Mouse (Mus musculus) heart, postnatal 14 days (tissue): ENCODE measurements around the gene Gabrb3. TPM values are rescaled to one million over a fixed set of nuclear protein-coding genes. Genes with fewer than 3 reads are reported as not detected.
A peak's percentile ranks its signal among the peaks of the same experiment; 100 is the strongest.
"Not testable (repeated sequence)": the region's sequence is repeated elsewhere in the genome, so short reads cannot be mapped to it uniquely, and the experiment has no call there.

Experiments used
- DNase-seq, 2 experiments: peaks; one replicate each; pipeline ENCODE4 v3.0.0; 2021 to 2022
- intact Hi-C: fragments of 180-260 bp; cut with DNase I; formaldehyde crosslinking; loops from one replicate; pipeline ENCODE4 v1.15.1; 2025
- microRNA-seq, 2 experiments: library from miRNA; unstranded; fragments of <30 nt; microRNA quantifications; one replicate each; pipeline ENCODE4 v1.2.0; 2021 to 2022
- total RNA-seq, 2 experiments: library from RNA; stranded (reverse); gene quantifications; 2 replicates each; pipeline ENCODE4 v1.2.3; 2021

Gene Gabrb3
- total RNA-seq, 2 experiments from 2014 or later = 0.43 to 0.49 TPM

GRCm38 (mm10) chr7:57700370-57700769 is 280.9 kb downstream of the Gabrb3 start:
- peak; percentile 4 to 13 for DNase-seq
- intact Hi-C loops = no loop called here

- DNase-seq = peak; percentile 5 to 10
These were observed 281.6 kb downstream of the Gabrb3 start for GRCm38 (mm10) chr7:57701046-57701445.

GRCm38 (mm10) chr7:57703580-57703979 is 284.1 kb downstream of the Gabrb3 start:
- intact Hi-C loops = no loop called here
- DNase-seq = peak; percentile 22 to 52

More at GRCm38 (mm10) chr7:57701046-57701445, 281.6 kb downstream of the Gabrb3 start:
- intact Hi-C loops = no loop called here

- DNase-seq = no peak
- intact Hi-C loops = loop anchor here (5.0 kb wide), 1 partner anchor 211 kb away; no protein-coding TSS in a partner anchor
These were observed 286.6 kb downstream of the Gabrb3 start for GRCm38 (mm10) chr7:57706092-57706491.

GRCm38 (mm10) chr7:57706976-57707740 is 287.7 kb downstream of the Gabrb3 start:
- peak in 1 of 2 experiments; percentile 3 for DNase-seq
- intact Hi-C loops = loop anchor here (5.0 kb wide), 1 partner anchor 210 kb away; no protein-coding TSS in a partner anchor

GRCm38 (mm10) chr7:57711709-57712108 is 292.2 kb downstream of the Gabrb3 start:
- intact Hi-C loops = no loop called here

GRCm38 (mm10) chr7:57746836-57747235 is 327.3 kb downstream of the Gabrb3 start:
- no peak for DNase-seq

More at GRCm38 (mm10) chr7:57711709-57712108, 292.2 kb downstream of the Gabrb3 start:
- DNase-seq = no peak

GRCm38 (mm10) chr7:57760466-57760865 is 341.0 kb downstream of the Gabrb3 start:
- DNase-seq = no peak
- intact Hi-C loops = no loop called here

More at GRCm38 (mm10) chr7:57746836-57747235, 327.3 kb downstream of the Gabrb3 start:
- intact Hi-C loops = no loop called here

GRCm38 (mm10) chr7:57778754-57779153 is 359.3 kb downstream of the Gabrb3 start:
- intact Hi-C loops = no loop called here
- no peak for DNase-seq

- DNase-seq, intact Hi-C loops: not testable (repeated sequence)
These were observed 366.6 kb downstream of the Gabrb3 start for GRCm38 (mm10) chr7:57786102-57786501.

- DNase-seq = no peak
- intact Hi-C loops = no loop called here
These were observed 368.0 kb downstream of the Gabrb3 start for GRCm38 (mm10) chr7:57787520-57787919.

- no peak for DNase-seq
- intact Hi-C loops = no loop called here
These were observed 383.8 kb downstream of the Gabrb3 start for GRCm38 (mm10) chr7:57803266-57803665.

- intact Hi-C loops = no loop called here
- no peak for DNase-seq
These were observed 394.2 kb downstream of the Gabrb3 start for GRCm38 (mm10) chr7:57813716-57814115.

GRCm38 (mm10) chr7:57842383-57842896 is 422.9 kb downstream of the Gabrb3 start:
- intact Hi-C loops = no loop called here

GRCm38 (mm10) chr7:57867951-57868350 is 448.5 kb downstream of the Gabrb3 start:
- DNase-seq = no peak
- intact Hi-C loops = no loop called here

More at GRCm38 (mm10) chr7:57842383-57842896, 422.9 kb downstream of the Gabrb3 start:
- no peak for DNase-seq

Small RNA genes within 50 kb of the gene (microRNA-seq; reads per million reads assigned to microRNA genes)
- gene Mir6389 = 0 reads per million in 2 experiments

Other genes starting within 250 kb of the Gabrb3 start
- gene Gabrg3, start 32.5 kb upstream of the Gabrb3 start, total RNA-seq = under 1 TPM; 0.02 to 0.07 TPM
- not detected for gene Gabra5, start 90.4 kb downstream of the Gabrb3 start, total RNA-seq